Mouse (Mus musculus) kidney, adult 9 months (tissue): Measurements from ENCODE around the gene Sat2.
A peak's percentile ranks its signal among the peaks of the same experiment; 100 is the strongest.

Experiments
- DNase-seq: peaks from one replicate; pipeline ENCODE4 v3.0.0; 2022

Gene Sat2

GRCm38 (mm10) chr11:69635471-69635870, 13.6 kb downstream of the Sat2 start:
- no peak for DNase-seq

GRCm38 (mm10) chr11:69645860-69646259, 24.0 kb downstream of the Sat2 start:
- DNase-seq = no peak

DNA sequence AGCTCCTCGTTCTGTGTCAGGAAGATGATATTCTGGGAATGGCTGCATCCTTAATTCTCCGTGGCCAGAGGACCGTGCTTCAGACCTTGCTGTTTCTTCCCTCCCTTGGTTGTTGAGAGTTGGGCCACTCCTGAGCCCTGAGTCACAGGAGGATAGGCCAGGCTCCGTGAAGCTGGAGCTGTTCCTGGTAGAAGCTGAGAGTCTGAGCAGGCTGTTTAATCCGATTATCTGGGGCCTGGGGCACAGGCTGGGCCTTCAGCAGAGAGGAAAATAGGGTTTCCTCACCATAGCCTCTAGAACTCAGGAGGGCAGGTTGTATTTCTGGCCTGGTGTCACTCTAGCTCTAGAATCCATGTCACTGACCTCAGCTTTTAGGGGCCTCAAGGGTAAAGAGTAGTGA, 31.6 kb downstream of the Sat2 start:
- DNase-seq = no peak

DNA sequence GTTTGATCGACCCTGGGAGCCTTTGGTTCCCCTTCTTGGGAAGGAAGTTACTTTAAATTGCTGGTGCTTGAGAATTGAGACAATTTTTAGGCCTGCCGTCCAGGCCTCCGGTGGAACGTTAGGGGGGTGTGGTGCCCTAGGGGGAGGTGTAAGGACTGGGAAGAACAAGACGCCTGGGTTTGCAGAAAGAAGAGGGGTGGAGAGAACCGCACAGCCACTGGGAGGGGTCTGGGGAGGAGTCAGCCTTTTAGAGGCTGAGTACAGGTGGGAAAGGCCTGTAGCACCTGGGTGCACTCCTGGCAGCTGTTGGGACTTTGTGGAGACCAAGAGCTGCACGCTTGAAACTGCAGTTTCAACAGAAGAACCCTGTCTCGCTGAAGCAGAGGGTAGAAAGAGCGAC, 32.9 kb downstream of the Sat2 start:
- no peak for DNase-seq

DNA sequence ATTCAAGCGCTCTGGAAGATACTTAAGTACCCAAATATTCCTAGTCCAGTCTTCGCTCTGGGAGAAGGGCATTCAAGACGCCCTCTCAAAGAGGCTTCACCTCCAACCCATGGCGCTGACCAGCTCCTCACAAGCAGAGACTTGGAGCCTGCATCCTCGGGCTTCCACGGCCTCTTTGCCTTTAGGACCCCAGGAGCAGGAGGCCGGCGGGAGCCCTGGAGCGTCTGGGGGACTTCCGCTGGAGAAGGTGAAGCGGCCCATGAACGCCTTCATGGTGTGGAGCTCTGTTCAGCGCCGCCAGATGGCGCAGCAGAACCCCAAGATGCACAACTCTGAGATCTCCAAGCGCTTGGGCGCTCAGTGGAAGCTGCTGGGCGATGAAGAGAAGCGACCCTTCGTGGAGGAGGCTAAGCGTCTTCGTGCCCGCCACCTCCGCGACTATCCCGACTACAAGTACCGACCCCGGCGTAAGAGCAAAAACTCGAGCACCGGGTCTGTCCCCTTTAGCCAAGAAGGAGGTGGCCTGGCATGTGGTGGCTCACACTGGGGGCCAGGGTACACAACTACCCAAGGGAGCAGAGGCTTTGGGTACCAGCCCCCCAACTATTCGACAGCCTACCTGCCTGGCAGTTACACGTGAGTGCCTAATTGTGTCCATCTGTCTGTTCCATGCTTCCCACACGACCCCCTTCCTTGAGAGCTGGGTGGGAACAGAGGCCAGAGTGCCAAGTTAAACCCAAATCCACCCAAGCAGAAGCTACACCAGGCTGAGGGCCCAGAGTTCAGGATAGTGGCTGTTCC, 33.6 kb downstream of the Sat2 start, which contains the start of gene Sox15:
Sox15 (plus strand) TSS at position 51 of the 801 bp plus-strand sequence.
- peak; percentile 68 for DNase-seq

- no peak for DNase-seq
These were observed 34.2 kb downstream of the Sat2 start for GRCm38 (mm10) chr11:69656065-69656455.

DNA sequence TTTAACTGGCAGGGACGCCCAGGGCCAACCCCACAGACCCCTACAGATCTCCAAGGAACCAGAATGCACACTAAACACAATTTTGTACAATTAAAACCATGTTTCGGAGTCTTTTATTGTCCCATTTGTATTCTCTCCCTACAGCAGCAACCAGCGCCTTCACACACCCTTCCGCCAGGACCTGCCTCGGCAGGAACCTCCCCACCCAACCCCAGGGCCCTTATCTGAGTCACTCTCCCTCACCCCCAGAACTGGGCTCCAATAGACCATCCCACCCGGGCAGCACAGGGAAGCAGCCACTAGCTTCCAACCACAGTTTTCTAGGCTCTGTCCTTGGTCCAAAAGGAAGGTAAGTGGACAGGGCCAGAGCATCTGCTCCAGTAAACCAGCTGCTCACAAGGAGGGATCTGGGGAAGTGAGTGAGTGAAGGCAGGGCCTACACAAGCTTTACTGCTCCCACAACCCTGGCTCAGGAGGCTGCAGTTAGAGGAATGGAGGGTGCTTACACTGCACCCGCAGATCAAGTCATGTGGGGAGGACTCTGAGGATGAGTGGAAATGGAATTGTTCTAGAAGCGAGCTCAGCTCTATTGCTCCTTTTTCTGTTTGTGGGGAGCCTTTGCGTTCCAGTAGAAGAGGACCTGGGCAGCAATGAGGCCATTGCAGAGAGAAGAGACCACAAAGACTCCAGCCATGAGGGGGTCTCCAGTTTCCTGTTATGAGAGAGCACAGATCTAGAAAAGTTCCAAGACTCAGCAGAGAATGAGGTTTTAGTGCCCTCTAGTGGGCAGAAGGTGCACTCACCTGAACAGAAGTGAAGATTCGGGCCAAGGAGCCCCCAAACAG, 35.0 kb downstream of the Sat2 start:
- DNase-seq = peak; percentile 53

GRCm38 (mm10) chr11:69657462-69657881, 35.6 kb downstream of the Sat2 start:
- no peak for DNase-seq

- DNase-seq = peak; percentile 60
These were observed 39.5 kb downstream of the Sat2 start for GRCm38 (mm10) chr11:69661221-69661881.

GRCm38 (mm10) chr11:69662213-69662966, 40.6 kb downstream of the Sat2 start, which contains the start of gene Mpdu1:
Gene Mpdu1 (minus strand): TSS chr11:69662642.
- DNase-seq = peak; percentile 96

GRCm38 (mm10) chr11:69662967-69663671, 41.3 kb downstream of the Sat2 start:
- no peak for DNase-seq

DNA sequence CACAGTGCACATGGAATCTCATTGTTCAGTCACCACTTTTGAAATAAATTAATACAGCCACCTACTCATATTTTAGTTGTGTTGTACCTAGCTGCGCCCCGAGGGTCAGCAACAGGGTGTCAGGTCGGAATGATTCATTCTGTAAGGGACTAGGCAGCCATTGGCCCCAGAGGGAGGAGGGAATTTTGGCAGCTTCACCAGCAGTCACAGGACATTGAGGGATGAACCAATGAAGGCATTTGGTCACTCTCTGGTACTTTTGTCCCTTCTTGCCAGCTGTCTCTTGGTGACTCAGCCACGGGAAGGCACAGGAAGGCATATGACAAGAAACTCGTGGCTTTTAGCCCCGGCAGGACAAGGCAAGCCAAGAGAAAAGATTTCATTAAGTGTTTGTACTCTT, 42.0 kb downstream of the Sat2 start:
- DNase-seq = no peak

DNA sequence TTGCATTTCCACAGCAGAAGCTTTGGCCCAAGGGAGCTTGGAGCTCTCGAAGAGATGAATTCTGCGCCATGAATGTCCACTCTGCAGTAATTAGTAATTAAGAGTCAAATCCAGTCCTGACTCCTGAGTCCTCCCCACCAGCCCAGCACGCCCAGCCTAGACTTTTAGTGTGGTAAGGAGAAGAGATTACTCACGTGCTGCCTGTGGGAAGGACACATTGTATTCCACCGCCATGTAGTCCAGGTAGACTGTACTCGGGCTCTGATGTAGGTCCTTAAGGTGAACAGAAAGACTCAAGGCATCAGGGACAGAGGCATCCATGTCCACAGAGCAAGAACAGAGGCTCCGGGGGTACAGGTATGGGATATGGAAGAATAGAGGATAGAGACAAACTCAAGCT, 43.0 kb downstream of the Sat2 start:
- no peak for DNase-seq

DNA sequence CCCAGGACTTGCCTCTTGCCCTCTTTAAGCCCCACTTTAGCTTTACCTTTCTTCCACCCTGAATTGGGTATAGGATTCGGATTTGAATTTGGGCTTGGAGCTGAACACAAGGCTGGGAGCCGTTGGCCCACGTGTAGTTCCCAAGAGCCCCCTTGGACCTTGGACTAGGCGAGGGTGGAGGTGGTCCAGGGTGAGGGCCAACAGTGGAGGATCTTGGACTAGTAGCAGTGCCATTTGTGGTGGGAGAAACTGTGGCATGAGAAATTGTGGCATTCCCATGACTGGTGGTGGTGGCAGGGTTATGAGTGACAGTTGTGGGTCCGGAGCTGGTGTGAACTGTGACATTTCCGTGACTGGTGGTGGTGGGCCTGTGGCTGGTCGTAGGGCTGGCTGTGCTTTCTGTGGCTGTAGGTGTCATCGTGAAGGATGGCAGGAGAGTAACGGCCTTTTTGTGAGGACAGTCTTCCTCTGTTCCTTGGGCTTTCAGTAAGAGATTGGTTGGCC, 43.7 kb downstream of the Sat2 start:
- no peak for DNase-seq

- DNase-seq = no peak
These were observed 44.3 kb downstream of the Sat2 start, which contains the start of gene Cd68 for GRCm38 (mm10) chr11:69665961-69666664. Gene Cd68 (minus strand): TSS chr11:69666153.

DNA sequence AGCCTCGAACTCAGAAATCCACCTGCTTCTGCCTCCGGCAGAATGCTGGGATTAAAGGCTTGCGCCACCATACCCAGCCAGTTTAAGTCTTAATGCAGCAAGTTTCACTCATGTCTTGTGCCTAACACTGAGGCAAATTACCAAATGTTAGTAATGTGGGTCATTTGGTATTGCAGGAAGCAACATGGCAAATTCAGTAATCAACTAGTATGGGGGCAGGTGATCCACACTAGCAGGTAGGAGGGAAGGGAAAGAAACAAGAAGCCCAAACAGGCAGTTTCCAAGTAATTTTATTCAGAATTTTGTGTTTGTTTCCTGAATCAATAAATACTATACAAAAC, 44.8 kb downstream of the Sat2 start:
- DNase-seq = no peak

- DNase-seq = peak; percentile 95
These were observed 49.2 kb downstream of the Sat2 start for GRCm38 (mm10) chr11:69670786-69671725.

DNA sequence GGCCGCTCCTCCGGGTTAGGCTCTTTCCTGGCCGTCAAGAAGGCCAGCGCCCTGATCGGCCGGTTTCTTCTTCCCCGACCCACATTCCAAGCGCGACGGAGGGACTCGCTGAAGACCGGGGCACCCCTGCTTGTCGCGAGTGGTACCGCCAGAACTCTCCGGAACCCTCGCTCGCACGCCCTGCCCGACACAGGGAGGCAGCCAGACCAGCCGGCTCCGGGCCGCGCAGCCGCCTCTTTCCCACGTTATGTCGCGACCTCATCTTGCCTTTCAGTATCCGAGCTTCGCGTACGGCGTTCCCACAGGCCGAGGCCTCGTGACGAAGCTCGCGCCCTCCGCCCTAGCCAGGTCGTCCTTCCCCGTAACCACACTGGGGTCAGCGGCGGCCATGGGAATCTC, 49.9 kb downstream of the Sat2 start:
- no peak for DNase-seq

DNA sequence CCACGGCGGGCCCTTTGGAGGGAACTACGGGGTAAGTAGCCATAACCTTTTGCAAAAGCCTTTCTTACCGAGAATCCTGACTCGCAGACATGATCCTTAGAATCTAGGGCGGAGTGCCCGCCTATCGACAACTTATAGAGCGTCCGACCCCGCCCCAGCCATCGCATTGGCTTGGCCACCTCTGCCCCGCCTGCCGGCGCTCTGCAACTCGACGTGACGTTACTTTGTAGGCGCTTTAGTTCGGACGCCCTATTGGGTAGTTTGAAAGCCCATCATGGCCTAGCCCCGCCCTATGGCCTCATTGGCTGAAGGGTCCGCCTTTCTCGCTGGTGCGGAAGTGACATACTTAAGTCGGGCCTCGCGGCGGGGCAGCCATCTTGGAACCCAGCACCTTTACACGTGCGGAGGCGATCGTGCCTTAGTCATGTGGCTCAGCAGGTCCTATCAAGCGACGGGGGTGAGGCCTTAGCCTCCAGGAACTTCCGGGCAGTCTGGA, 50.4 kb downstream of the Sat2 start, which contains the start of gene Eif4a1:
Eif4a1 (minus strand) TSS at position 213 of the 496 bp plus-strand sequence.
- peak; percentile 100 for DNase-seq
